Mouse (Mus musculus): Measurements from ENCODE around the gene Mlf2. TPM values are rescaled to one million over a fixed set of nuclear protein-coding genes. Genes with fewer than 3 reads are reported as not detected.
A peak's percentile ranks its signal among the peaks of the same experiment; 100 is the strongest.

Gene Mlf2
- polyA plus RNA-seq, 1 experiment from 2014 or later, result 401 TPM

GRCm38 (mm10) chr6:124904161-124904981 is 26.8 kb upstream of the Mlf2 start:
- no peaks in the 10 kb centered on the region for H3K27me3 ChIP-seq (ENCODE audit: insufficient read depth, low read length)
- peak; percentile 81 for ATAC-seq (ENCODE audit: insufficient read depth)
- TF ChIP-seq CTCF (IDR thresholded peaks at IDR 0.05; ENCODE audit: low read depth), result peak; percentile 76
- H3K9ac ChIP-seq, result peak overlapping the region; percentile 75
- H3K27ac ChIP-seq (ENCODE audit: low read depth), result peak overlapping the region; percentile 98
- no peaks in the 10 kb centered on the region for H3K9me3 ChIP-seq (ENCODE audit: low read depth, low read length)
- 7% methylated on average over 24 of the region's 24 CpGs for WGBS
- peak overlapping the region; percentile 50 for H3K4me3 ChIP-seq (ENCODE audit: low read depth, low read length)
- H3K4me1 ChIP-seq (ENCODE audit: insufficient read depth), result peaks cover 8% of the 10 kb centered on the region; the same call in 1 of the 2 replicates
- peak overlapping the region; percentile 93 for H3K4me2 ChIP-seq
- peak; percentile 92 for DNase-seq
- H3K36me3 ChIP-seq (ENCODE audit: insufficient read depth), result no peaks in the 10 kb centered on the region

- H3K36me3 ChIP-seq (ENCODE audit: insufficient read depth), result no peaks in the 10 kb centered on the region
- peaks cover 7% of the 10 kb centered on the region; the same call in 1 of the 2 replicates for H3K27me3 ChIP-seq (ENCODE audit: insufficient read depth, low read length)
- no peak for TF ChIP-seq CTCF (IDR thresholded peaks at IDR 0.05; ENCODE audit: low read depth)
- ATAC-seq (ENCODE audit: insufficient read depth) (0 out of 2 replicates have a peak, but pooled peaks have one; percentile 3), DNase-seq (no peak)
- H3K4me3 ChIP-seq (ENCODE audit: low read depth, low read length), result peak overlapping the region; percentile 50
- WGBS, result 29% methylated on average over 16 of the region's 16 CpGs
- H3K9me3 ChIP-seq (ENCODE audit: low read depth, low read length), result no peaks in the 10 kb centered on the region
- peak overlapping the region; percentile 98 for H3K27ac ChIP-seq (ENCODE audit: low read depth)
- H3K4me1 ChIP-seq (ENCODE audit: insufficient read depth), result peaks cover 14% of the 10 kb centered on the region
- peak overlapping the region; percentile 93 for H3K4me2 ChIP-seq
- peak overlapping the region; percentile 75 for H3K9ac ChIP-seq
Observed at GRCm38 (mm10) chr6:124904991-124905860, 26.0 kb upstream of the Mlf2 start.

DNA sequence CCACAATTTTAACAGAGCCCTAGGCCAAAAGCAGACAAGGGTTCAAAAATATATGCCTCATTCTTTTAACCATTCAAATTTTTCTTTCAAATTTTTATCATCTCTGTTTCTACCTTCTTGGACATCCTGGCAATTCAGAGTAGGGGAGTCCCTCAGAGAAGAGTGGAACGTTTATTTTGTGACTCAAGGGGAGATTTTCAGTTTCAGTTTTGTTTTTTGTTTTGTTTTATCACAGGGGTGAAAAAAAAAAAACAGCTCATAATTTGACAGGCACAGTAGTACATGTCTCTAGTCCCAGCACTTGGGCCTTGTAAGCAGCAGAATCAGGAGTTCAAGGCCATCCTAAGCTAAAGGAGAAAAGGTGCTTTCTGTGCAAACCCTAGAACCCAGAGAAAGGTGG is 23.4 kb upstream of the Mlf2 start:
- no peak for TF ChIP-seq CTCF (IDR thresholded peaks at IDR 0.05; ENCODE audit: low read depth)
- no peak for DNase-seq
- Histone ChIP-seq H3K27me3 (ENCODE audit: insufficient read depth, low read length) (peaks cover 10% of the 10 kb centered on the region; the same call in 1 of the 2 replicates), H3K9ac (no peak overlapping the region), H3K9me3 (ENCODE audit: low read depth, low read length) (no peaks in the 10 kb centered on the region), H3K27ac (ENCODE audit: low read depth) (no peak overlapping the region), H3K4me2 (no peak overlapping the region), H3K36me3 (ENCODE audit: insufficient read depth) (0 out of 2 replicates have a peak, but pooled peaks cover 4% of the 10 kb centered on the region), H3K4me1 (ENCODE audit: insufficient read depth) (peaks cover 15% of the 10 kb centered on the region), H3K4me3 (ENCODE audit: low read depth, low read length) (no peak overlapping the region)
- ATAC-seq (ENCODE audit: insufficient read depth), result no peak
- 71% methylated on average over 1 of the region's 1 CpGs for WGBS

DNA sequence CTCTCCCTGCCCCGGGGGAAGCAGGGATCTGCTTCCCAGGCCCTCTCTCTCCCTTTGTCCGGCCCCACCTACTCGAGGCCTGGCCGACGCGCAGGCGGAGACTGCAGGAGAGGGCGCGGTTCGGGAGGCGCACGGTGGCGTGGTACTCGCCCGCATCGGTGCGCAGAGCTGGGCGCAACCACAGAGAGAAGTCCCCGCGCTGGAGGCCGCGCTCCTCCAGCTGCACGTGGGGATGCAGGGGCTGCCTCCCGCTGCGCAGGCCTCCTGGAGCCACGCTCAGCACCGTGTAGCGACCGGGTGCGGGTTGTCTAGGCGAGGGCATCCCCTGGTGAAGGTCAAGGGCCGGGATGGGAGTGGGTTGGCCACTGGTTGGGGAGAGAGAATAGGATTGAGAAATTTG is 21.2 kb upstream of the Mlf2 start:
- Histone ChIP-seq H3K9me3 (ENCODE audit: low read depth, low read length) (no peaks in the 10 kb centered on the region), H3K9ac (peak overlapping the region; percentile 48), H3K4me3 (ENCODE audit: low read depth, low read length) (peak overlapping the region; percentile 18), H3K36me3 (ENCODE audit: insufficient read depth) (peaks cover 26% of the 10 kb centered on the region), H3K4me1 (ENCODE audit: insufficient read depth) (peaks cover 9% of the 10 kb centered on the region), H3K4me2 (peak overlapping the region; percentile 55), H3K27ac (ENCODE audit: low read depth) (no peak overlapping the region), H3K27me3 (ENCODE audit: insufficient read depth, low read length) (peaks cover 10% of the 10 kb centered on the region; the same call in 1 of the 2 replicates)
- DNase-seq (peak; percentile 45), ATAC-seq (ENCODE audit: insufficient read depth) (0 out of 2 replicates have a peak, but pooled peaks have one; percentile 19)
- TF ChIP-seq CTCF (IDR thresholded peaks at IDR 0.05; ENCODE audit: low read depth), result no peak
- 7% methylated on average over 32 of the region's 32 CpGs for WGBS

DNA sequence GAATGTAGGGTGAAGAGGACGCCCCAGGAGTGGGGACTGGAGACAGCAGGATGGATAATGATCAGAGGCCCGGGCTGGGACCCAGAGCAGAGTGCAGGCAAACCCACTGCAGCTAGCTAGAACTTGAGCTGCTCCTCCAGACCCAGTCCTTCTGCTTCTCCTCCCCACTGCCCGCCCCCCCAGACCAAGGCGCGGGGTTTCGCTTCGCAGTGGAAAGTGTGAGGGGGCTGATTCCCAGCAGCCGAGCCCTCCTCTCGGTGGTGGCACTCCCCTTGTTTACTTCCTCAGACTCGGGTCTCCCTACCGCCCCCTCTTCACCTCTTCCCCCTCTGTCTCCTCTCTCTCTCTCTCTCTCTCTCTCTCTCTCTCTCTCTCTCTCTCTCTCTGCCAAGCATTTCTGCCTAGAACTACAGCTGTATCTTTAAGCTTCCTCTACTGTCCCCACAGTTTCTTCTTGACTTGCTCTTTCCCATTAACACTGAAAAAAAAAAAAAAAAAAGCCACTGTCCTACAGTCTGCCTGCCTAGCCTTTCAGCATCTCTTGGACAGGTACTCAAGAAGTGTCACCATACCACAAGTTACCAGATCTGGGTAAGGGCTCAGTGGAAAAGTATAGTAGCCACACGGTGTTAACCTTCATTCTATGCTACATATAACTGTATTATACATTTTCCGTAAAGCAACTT is 19.5 kb upstream of the Mlf2 start, which contains the start of gene Lag3:
TSS of gene Lag3 (minus strand) at position 173 of the 686 bp plus-strand sequence.
- H3K4me3 ChIP-seq (ENCODE audit: low read depth, low read length), result no peak within 1 kb of the TSS
- 9% methylated on average over 13 of the region's 13 CpGs for WGBS
- peak within 1 kb of the TSS; percentile 36; the same call in 1 of the 2 replicates for H3K4me2 ChIP-seq
- ATAC-seq (ENCODE audit: insufficient read depth), result peak; percentile 8; the same call in 1 of the 2 replicates
- H3K27me3 ChIP-seq (ENCODE audit: insufficient read depth, low read length), result peaks cover 10% of the 10 kb centered on the region; the same call in 1 of the 2 replicates
- peak; percentile 46 for DNase-seq
- no peak for TF ChIP-seq CTCF (IDR thresholded peaks at IDR 0.05; ENCODE audit: low read depth)
- peak within 1 kb of the TSS; percentile 23 for H3K9ac ChIP-seq
- no peaks in the 10 kb centered on the region for H3K9me3 ChIP-seq (ENCODE audit: low read depth, low read length)
- H3K4me1 ChIP-seq (ENCODE audit: insufficient read depth), result peaks cover 12% of the 10 kb centered on the region
- H3K36me3 ChIP-seq (ENCODE audit: insufficient read depth), result peaks cover 27% of the 10 kb centered on the region
- H3K27ac ChIP-seq (ENCODE audit: low read depth), result peak within 1 kb of the TSS; percentile 15; the same call in 1 of the 2 replicates

DNA sequence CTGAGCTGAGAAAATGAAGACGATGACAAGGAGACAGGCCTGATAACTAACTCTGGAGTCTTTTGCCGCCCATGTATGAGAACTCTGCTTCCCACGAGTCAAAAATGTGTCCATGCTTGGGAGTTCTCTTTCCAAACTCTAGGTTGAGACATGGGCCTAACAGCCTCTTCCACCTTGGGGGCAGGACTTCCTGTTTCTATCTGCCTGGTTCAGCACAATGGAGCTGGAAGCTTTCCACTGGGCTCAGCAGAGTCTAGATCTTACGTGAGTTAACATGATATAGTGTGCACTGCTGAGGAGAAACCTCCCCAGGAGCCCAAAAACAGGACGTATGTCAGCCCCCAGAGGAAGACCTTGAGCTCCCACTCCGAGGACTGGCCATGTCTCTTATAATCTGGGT is 18.0 kb upstream of the Mlf2 start:
- TF ChIP-seq CTCF (IDR thresholded peaks at IDR 0.05; ENCODE audit: low read depth), result no peak
- Histone ChIP-seq H3K4me1 (ENCODE audit: insufficient read depth) (peaks cover 12% of the 10 kb centered on the region), H3K9ac (no peak overlapping the region), H3K27ac (ENCODE audit: low read depth) (no peak overlapping the region), H3K27me3 (ENCODE audit: insufficient read depth, low read length) (peaks cover 10% of the 10 kb centered on the region; the same call in 1 of the 2 replicates), H3K9me3 (ENCODE audit: low read depth, low read length) (no peaks in the 10 kb centered on the region), H3K4me2 (no peak overlapping the region), H3K36me3 (ENCODE audit: insufficient read depth) (peaks cover 27% of the 10 kb centered on the region), H3K4me3 (ENCODE audit: low read depth, low read length) (no peak overlapping the region)
- 60% methylated on average over 6 of the region's 6 CpGs for WGBS
- ATAC-seq (ENCODE audit: insufficient read depth) (no peak), DNase-seq (peak; percentile 40)

Data from lung, embryonic 14.5 days (tissue).